Mouse (Mus musculus) fat pad, adult 2 months (tissue): ENCODE data around the gene Tfpi.
A peak's percentile ranks its signal among the peaks of the same experiment; 100 is the strongest.

Experiments used
- DNase-seq: peaks from one replicate; pipeline ENCODE4 v3.0.0-alpha.2; 2011; ENCODE audit warnings: low read depth, low spot score; ENCODE audit errors: extremely low read depth

The Tfpi gene

DNA sequence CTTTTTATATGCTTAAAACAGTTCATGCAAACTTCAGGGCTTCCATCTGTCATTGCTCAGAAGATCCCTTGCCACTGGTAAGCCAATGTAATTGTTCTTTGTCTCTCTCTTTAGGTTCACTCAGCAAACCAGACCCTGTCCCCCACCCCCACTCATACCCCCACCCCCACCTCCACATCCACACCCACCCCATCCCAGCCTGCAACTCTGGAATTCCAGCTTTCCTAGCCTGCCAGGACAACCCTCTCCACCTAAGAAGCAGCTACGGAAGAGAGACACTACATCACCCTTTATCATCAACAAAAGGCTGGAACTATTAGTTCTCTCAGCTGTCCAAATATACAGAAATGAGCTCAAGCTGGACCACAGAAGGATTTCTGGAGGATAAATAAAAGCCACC is 974 bp downstream of the Tfpi start:
- DNase-seq, result no peak

DNA sequence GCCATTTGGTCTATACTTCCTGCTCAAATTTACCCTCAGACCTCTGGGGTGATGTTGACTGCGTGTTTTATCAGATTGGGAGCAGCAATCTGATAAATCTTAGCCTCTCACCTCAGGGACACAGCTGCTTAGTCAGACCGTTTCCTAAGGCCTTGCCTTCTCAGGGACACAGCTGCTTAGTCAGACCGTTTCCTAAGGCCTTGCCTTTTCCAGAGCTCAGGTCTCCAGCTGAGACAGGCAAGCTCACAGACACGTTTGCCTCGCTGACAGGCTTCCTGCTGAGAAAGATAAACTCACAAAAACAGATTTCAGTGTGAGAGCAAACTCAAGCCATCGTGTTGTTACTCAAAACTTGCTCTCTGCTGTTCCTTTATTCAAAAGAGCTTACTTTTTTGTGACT is 1.9 kb downstream of the Tfpi start:
- no peak for DNase-seq

DNA sequence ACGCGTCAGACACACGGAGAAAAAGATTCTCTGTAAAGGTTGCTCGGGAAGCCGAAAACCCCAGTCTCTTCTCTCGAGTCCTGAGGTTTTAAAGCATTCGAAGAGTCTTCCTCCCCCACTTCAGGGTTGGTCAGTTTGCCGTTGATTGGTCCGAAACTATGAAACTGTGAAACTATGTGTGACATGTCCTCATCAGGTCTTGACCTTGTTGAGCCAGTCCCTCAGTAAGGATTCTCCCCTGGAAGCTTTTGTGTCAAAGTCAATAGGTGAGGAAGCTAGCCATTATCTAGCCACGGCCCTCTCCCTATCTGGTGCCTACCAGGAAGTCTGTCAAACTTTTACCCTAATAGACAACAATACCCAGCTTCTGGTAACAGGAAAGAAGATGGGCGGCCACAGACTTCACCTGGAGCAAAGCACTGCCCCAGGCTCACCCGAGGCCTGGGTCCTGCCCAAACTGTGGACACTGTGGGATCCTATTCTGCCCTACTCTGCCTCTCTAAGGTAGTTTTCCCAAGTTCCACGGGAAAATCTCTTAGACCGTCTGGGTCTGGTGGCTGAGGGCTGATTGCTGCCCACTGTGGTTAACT is 2.5 kb downstream of the Tfpi start:
- no peak for DNase-seq

DNA sequence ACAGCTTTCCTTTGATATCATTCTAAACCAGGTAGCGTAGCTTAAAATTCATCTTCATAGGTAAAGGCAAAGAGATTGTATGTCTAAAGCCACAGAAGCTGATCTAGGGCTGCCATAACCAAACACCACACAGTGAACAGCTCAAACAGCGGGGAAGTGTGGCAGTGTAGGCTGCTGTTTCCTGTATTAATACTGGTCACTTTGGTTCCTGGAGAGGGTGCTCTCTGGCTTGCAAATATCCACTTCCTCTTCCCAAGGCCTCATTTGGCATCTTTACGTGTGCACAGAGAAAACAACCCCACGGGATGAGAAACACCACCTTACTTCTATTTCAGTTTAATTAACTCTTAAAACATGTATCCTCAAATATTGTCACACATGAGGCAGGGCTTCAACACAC is 9.2 kb downstream of the Tfpi start:
- DNase-seq, result no peak

DNA sequence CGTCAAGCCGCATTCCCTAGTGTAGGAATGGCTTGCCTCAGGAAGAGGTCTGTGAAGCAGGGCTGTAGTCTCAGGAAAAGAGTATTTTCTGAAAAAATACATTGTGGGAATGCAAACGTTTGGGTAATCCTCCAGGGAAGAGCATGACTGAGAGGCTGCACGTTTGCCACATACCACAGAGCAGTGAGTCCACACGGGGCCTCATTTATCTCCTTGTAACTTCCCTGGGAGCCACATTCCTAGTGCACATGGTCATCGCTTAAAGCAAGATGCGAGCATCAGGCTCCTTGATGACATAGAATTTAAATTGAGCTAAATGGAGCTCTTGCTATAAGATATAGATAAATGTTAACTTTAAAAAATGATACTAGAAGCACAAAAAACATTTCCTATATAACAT is 11.6 kb downstream of the Tfpi start:
- DNase-seq, result no peak

DNA sequence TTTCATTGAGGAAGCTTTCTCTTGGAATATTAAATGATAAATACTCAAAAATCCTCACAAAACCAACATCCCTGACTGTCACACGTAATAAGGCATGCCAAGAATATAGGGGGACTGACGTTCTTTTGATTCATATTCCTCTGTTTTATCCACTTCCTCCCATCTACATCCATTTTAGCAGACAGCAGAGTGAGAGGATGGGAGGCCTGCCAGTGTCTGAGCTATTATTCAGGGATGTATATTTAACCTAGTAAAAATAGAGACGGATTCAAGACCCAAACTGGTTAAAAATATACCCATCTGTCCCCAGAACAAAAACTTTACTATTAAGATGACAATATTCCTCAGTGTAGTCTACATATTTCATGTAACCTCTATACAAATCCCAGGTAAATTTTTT is 14.2 kb downstream of the Tfpi start:
- no peak for DNase-seq

DNA sequence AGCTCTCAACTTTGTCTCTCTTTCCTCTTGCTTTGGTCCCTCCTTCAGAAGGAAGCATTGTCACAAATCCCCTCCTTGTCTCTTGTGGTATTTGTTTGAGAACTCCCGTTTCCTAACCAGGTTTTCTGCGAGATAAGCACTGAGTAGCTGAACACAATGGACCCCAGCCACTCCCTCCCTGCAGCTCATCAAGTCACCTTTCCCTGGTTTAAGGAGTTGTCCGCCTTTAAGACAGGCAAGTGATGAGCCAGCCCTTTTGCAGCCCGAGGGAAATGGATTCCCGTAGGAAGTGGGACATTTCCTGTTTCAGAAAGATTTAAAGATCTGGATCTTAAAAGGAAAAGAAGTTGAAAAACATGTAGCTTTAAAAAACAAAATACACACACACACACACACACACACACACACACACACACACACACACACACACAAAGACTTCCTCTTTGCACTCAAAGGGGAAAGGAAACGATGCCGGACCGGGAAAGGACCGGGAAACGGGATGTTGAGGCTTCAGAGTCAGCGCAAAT is 16.9 kb downstream of the Tfpi start:
- DNase-seq, result no peak

DNA sequence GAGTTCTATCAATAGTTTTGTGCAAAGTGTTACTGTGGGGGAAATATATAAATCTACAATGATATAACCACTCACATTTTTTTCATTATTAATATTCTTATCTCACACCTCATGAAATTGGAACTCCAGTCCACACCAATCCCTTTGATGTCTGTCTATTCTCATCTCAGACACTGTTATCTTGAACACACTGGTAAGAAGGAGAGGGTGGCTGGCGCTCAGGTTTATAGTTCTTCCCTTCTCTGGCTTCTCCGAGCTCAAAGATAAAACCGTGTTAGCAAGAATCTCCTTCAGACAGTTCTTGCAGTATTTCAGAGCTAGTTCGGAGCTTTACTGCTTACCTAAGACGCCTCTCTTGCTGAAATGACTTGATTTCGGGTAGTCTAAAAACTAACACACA is 19.4 kb downstream of the Tfpi start:
- DNase-seq, result no peak

DNA sequence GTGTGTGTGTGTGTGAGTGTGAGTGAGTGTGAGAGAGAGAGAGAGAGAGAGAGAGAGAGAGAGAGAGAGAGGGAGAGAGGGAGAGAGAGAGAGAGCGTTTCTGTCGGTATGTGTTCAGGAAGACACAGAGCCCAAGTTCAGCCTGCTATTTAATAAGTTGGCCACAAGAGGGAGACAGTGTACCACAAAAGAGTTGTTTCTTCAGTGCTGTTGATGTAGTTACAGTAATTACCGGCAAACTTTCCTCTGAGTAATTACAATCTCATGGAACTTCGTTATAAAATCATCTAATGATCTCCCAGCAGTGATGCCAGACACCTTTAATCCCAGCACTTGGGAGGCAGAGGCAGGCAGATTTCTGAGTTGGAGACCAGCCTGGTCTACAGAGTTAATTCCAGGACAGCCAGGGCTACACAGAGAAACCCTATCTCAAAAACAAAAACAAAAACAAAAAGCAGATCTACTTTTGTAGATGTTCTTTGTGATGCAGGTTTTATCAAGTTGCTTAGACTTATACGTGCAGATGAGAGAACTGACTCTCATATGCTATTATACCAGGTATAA is 21.3 kb downstream of the Tfpi start:
- DNase-seq, result peak; percentile 25

DNA sequence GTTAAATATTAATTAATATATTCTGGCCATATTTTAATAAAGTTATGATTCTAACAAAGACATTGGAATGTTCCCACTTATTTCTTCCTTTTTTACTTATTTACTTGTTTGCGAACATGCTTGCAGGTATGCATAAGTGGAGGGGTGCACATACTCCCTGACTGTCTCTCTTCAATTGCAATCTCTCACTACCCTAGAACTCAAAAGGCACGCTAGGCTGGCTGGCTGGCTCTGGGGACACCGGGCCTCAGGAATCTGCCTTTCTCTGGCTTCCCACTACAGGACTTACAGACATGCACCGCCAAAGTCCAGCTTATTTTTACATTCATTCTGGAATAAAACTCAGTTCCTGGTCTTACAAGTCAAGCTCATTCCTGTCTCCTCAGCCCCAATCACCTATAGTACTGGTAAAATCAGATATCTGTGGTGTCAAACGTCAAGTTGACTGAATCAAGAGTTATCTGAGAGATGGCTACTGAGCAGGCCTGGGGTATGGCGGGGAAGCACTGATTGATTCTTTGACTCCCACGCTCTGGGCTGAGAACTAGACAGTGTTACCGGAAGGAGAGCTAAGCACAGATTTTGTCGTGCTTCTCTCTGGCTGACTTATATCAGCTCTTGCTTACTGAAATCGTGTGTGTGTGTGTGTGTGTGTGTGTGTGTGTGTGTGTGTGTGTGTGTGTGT is 21.9 kb downstream of the Tfpi start:
- no peak for DNase-seq

DNA sequence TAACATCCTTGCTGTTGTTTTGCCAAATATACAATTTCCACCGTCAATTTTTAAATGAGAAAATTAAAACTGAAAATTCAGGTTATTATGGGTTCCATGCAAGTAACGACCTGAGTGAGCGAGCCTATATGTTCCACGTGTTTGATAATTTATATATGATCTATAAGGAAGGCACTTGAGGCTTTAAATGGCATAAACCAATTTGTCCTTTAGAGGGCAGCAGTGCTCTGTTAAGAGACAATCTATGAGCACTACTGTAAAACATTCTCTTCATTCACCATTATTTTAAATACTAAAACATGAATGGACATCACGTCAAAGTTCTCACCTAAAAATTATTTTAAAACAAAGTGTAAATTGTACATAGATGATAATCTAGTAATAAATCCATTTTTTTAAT is 22.5 kb downstream of the Tfpi start:
- no peak for DNase-seq

DNA sequence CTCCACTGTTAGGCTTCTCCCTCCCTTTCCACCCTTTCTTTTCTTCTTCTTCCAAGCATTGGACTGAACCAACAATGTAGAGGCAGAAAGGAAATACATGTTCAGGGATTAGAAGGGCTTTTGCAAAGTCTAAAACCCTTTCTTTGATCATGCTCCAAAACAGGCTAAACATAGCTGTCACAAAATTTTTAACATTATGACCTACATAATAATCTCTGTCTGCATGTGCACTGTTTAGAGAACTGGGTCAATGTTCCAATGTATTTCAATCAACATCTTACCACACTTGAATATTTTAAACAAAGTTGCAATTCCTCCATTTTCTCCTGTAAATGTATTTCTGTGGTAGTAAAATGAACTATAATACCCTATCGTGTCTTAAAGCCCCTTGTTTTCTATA is 31.1 kb downstream of the Tfpi start:
- no peak for DNase-seq

DNA sequence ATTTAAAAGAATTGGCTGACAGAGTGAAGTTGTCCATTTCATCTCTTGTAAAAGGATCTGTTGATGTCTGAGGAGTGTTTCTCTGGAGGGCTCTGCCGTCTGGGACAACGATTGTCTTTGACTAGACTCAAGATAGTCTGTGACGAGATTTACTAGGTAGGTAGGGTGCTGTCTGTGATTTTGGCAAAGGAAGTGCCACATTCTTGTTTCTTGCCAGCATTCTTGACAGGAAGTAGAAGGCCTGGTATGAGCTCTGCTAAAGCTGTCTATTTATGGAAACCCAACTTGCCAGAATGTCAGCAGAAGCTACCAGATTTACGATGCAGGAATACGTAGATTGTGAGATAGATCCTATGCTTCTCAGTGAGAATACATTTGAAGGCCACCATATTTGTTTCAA is 34.6 kb downstream of the Tfpi start:
- no peak for DNase-seq

DNA sequence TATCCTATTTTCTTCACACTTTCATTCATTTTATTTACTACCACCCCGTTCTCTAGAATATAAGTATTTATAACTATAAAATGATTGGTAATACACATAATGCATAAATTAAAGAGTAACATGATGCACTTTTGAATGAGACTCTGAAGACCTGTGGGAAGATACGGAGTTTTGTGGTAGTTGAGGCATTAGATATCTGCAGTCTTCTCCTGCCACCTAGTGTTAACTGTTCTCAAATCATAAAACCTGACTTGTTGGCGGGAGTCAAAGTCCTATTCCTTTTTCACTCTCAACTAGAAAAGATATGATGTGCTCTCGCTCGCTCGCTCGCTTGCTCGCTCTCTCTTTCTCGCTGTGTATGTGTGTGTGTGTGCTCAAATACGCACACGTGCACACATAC is 46.9 kb downstream of the Tfpi start:
- DNase-seq, result no peak

DNA sequence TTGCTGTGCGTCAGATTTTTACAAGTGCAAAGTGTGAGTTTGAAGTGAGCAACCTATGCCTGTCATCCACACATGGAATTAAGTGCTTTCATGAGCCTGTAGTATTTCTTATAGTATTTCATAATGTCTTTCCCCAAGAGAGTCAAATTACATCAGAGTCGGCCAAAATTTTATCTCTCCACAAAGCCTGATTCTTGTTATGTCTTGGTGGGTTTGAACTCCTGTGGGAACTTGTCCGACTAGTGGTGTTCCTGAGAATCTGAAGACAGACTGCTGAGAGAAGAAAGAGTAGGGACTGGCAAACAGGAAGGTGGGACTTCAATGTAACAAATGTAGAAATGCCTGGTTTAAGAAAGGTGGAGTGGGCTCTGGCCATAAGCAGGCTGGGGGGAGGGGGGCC is 47.7 kb downstream of the Tfpi start:
- DNase-seq, result no peak

DNA sequence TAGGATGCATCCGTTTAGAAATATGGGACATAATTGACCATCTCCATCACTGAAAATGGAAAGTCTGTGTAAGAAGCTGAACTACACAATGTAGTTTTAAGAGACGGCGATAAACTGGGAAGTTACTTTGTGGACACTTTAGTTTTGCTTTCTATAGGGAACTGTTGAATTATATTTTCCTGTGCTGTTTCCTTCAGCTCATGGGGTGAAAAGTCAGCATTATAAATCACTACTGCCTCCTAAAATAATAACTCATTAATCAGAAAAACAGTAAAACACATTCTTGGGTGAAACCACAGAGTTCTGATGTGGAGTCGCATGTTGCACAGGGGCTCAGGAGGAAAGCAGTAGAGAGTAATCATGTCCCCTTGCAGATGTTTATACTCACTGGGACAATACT is 50.0 kb downstream of the Tfpi start:
- DNase-seq, result no peak

DNA sequence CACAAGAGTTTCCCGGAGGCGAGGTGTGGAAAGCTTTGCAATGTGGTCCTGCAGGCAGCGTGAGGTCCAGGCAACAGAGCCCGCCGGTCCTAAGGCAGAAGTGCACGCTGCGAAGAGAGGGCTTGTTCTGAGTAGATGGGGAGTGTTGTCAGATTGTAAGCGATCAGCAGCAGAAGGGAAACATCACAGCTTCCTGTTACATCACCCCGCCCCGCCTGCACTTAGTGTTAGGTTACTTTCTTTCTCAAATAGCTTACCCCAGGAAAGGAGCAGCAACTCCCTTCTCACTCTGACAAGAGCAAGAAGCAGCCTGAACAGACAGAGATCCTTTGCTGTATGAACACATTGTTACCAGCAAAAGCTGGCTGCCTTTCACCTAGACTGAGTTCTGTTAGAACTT is 51.4 kb downstream of the Tfpi start, which contains the start of gene Calcrl:
TSS of gene Calcrl (minus strand) at position 274 of the 400 bp plus-strand sequence.
- peak; percentile 36 for DNase-seq

DNA sequence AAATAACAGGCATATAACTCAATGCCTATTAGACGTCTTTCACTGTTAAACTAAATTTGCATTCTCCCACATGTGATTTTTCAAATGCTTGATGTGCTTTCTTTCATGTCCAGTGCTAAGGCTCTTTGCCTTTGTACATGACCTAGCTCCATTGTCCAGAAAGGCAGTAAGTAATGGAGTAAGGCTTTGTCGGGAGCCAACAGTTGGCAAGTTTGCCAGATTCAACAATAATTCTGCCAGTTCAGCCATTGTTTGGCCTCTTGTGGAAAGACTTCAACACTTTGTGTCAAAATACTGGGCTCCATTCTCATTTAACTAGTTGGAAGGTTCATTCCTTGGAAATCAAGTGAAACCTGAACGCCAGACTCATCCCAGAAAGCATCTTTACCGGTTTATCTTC is 60.1 kb downstream of the Tfpi start:
- DNase-seq, result peak; percentile 58

DNA sequence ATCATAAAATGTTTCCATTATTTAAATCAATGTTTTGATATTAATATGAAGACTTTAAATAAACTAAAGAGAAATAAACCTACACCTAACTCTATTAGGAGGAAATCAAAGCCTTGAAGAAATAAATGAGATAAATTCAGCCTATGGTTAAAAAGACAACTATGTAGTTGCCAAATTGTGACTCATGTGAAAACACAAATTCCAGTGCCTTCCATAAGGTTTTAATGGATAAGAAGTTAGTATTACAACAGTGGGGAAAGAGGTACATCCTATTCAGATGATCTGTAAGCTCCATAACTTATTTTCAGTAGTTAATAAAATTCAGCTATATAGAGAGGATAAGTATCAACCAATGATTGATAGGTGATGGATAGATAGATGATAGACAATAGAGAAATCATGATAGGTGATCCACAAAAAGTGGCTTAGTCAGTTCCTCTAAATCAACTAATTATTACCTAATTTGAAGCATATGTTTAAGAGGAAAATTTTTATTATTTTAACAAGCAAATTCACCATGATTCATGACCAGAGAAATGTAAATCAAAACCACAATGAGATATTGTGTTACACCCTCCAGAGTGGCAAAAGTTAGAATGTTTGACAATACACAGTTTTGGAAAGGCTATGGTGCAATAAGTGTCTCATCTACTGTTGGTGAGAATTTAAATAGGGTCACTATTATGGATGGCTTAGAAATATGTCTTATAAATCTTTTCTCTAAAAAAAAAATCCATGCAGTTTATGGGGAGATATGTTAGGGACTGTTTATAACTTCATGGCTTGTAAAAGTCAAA is 66.6 kb downstream of the Tfpi start:
- no peak for DNase-seq

DNA sequence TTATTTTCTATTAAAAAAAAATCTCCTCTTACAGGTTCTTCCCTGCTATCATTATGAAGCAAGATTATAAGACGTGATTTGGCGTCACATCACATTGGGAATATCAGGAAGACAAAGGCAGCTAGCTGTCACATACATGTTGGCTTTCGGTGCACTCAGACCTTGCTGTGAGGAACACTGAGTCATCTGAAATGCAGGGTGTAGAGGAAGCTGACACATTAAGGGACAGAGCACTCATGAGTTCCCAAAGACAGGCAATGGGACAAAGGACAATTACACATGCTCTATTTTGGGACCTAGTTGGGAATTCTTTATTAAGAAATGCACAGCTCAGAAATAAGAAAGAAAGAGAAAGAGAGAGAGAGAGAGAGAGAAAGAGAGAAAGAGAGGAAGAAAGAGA is 71.7 kb downstream of the Tfpi start:
- DNase-seq, result no peak

DNA sequence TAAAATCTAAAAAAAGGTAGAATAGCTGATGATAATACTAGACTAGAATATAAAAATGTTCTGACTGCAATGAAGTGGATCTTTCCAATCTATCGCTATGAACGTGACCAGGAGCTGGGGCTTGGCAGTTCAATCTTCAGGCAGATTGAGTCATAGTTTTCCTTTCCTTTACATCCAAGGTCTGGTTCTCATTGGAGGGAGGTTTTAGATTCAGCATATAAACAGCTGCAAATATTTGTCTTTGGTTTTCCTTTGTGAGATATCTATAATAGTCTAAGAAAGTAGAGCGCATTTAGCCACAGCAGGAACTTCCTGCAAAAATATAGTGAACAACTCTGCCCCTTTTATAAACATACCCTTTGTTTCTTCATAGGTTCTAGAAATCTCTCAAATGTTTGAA is 73.9 kb downstream of the Tfpi start:
- DNase-seq, result no peak

DNA sequence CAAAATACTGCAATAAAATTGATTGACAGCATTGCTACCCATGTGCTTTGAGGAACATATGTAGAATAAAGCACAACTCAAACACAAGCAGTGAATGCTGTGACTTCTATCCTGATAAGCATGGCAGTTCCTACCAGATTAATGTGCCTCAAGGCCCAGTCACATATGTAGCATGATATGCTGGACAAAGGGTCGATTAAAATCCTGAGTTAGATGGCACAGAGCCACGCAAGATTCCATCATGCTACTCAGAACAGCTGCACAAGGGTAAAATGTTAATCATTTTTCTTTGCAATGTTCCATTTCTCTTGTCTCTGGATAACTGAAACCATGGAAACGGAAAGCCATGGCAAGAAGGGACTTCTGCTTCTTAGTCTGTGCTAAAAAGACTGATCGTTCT is 80.0 kb downstream of the Tfpi start:
- no peak for DNase-seq
